Mouse (Mus musculus): ENCODE measurements around the gene Abt1. TPM values are rescaled to one million over a fixed set of nuclear protein-coding genes. Genes with fewer than 3 reads are reported as not detected.

Abt1 gene
- polyA plus RNA-seq, 1 experiment from 2014 or later: 14.7 TPM

- DNase-seq (ENCODE audit: low spot score): peak; percentile 49
- no peaks in the 10 kb centered on the region for H3K9me3 ChIP-seq (replicated peaks)
- 2% methylated on average over 12 of the region's 12 CpGs for WGBS
- H3K36me3 ChIP-seq: no peaks in the 10 kb centered on the region
- no peaks in the 10 kb centered on the region for H3K27me3 ChIP-seq (ENCODE audit: low read depth, poor library complexity, severe bottlenecking)
- H3K27ac ChIP-seq (replicated peaks): peak overlapping the region; percentile 73
- H3K4me1 ChIP-seq: peaks cover 33% of the 10 kb centered on the region
- peak overlapping the region; percentile 66 for H3K4me3 ChIP-seq
Observed at GRCm38 (mm10) chr13:23435676-23436075, 12.0 kb upstream of the Abt1 start.

GRCm38 (mm10) chr13:23435241-23435640 is 11.6 kb upstream of the Abt1 start:
- H3K36me3 ChIP-seq: no peaks in the 10 kb centered on the region
- H3K27ac ChIP-seq (replicated peaks): no peak overlapping the region
- peaks cover 33% of the 10 kb centered on the region for H3K4me1 ChIP-seq
- no peaks in the 10 kb centered on the region for H3K27me3 ChIP-seq (ENCODE audit: low read depth, poor library complexity, severe bottlenecking)
- 14% methylated on average over 4 of the region's 4 CpGs for WGBS
- no peaks in the 10 kb centered on the region for H3K9me3 ChIP-seq (replicated peaks)
- DNase-seq (ENCODE audit: low spot score): no peak
- H3K4me3 ChIP-seq: peak overlapping the region; percentile 66

- DNase-seq (ENCODE audit: low spot score): no peak
- H3K9me3 ChIP-seq (replicated peaks): no peaks in the 10 kb centered on the region
- no peaks in the 10 kb centered on the region for H3K36me3 ChIP-seq
- peaks cover 41% of the 10 kb centered on the region for H3K4me1 ChIP-seq
- no peaks in the 10 kb centered on the region for H3K27me3 ChIP-seq (ENCODE audit: low read depth, poor library complexity, severe bottlenecking)
- H3K4me3 ChIP-seq: peak overlapping the region; percentile 66
- WGBS: 7% methylated on average over 7 of the region's 7 CpGs
- no peak overlapping the region for H3K27ac ChIP-seq (replicated peaks)
Observed at GRCm38 (mm10) chr13:23434426-23434825, 10.8 kb upstream of the Abt1 start.

GRCm38 (mm10) chr13:23433801-23434200 is 10.1 kb upstream of the Abt1 start:
- peaks cover 43% of the 10 kb centered on the region for H3K4me1 ChIP-seq
- H3K27ac ChIP-seq (replicated peaks): no peak overlapping the region
- no peak for DNase-seq (ENCODE audit: low spot score)
- 54% methylated on average over 5 of the region's 5 CpGs for WGBS
- no peaks in the 10 kb centered on the region for H3K36me3 ChIP-seq
- peak overlapping the region; percentile 66 for H3K4me3 ChIP-seq
- H3K9me3 ChIP-seq (replicated peaks): no peaks in the 10 kb centered on the region
- H3K27me3 ChIP-seq (ENCODE audit: low read depth, poor library complexity, severe bottlenecking): no peaks in the 10 kb centered on the region

- no peak for DNase-seq (ENCODE audit: low spot score)
- WGBS: 15% methylated on average over 5 of the region's 5 CpGs
Observed at GRCm38 (mm10) chr13:23433206-23433605, 9.5 kb upstream of the Abt1 start.

GRCm38 (mm10) chr13:23432562-23433201 is 9.0 kb upstream of the Abt1 start:
- Histone ChIP-seq H3K4me1 (peaks cover 43% of the 10 kb centered on the region), H3K27ac (replicated peaks) (peak overlapping the region; percentile 93), H3K4me3 (peak overlapping the region; percentile 66), H3K27me3 (ENCODE audit: low read depth, poor library complexity, severe bottlenecking) (no peaks in the 10 kb centered on the region), H3K9me3 (replicated peaks) (no peaks in the 10 kb centered on the region), H3K36me3 (no peaks in the 10 kb centered on the region)
- peak; percentile 96 for DNase-seq (ENCODE audit: low spot score)
- under 1% methylated on average over 28 of the region's 28 CpGs for WGBS

More at GRCm38 (mm10) chr13:23433206-23433605, 9.5 kb upstream of the Abt1 start:
- H3K27me3 ChIP-seq (ENCODE audit: low read depth, poor library complexity, severe bottlenecking): no peaks in the 10 kb centered on the region
- H3K4me1 ChIP-seq: peaks cover 43% of the 10 kb centered on the region
- H3K4me3 ChIP-seq: peak overlapping the region; percentile 66
- H3K9me3 ChIP-seq (replicated peaks): no peaks in the 10 kb centered on the region
- H3K36me3 ChIP-seq: no peaks in the 10 kb centered on the region
- 0 out of 2 replicates have a peak overlapping the region, but pooled peaks have one; percentile 20 for H3K27ac ChIP-seq (replicated peaks)

GRCm38 (mm10) chr13:23431351-23431771 is 7.7 kb upstream of the Abt1 start:
- Histone ChIP-seq H3K9me3 (replicated peaks) (no peaks in the 10 kb centered on the region), H3K27ac (replicated peaks) (peak overlapping the region; percentile 93), H3K27me3 (ENCODE audit: low read depth, poor library complexity, severe bottlenecking) (no peaks in the 10 kb centered on the region), H3K4me3 (peak overlapping the region; percentile 66), H3K36me3 (no peaks in the 10 kb centered on the region), H3K4me1 (peaks cover 43% of the 10 kb centered on the region)
- WGBS: under 1% methylated on average over 15 of the region's 15 CpGs
- DNase-seq (ENCODE audit: low spot score): peak; percentile 84

GRCm38 (mm10) chr13:23430734-23431133 is 7.1 kb upstream of the Abt1 start:
- Histone ChIP-seq H3K27ac (replicated peaks) (peak overlapping the region; percentile 93), H3K4me1 (peaks cover 45% of the 10 kb centered on the region)
- under 1% methylated on average over 17 of the region's 17 CpGs for WGBS

GRCm38 (mm10) chr13:23429771-23430380 is 6.2 kb upstream of the Abt1 start:
- peaks cover 40% of the 10 kb centered on the region for H3K4me1 ChIP-seq
- H3K27ac ChIP-seq (replicated peaks): peak overlapping the region; percentile 93
- peak overlapping the region; percentile 66 for H3K4me3 ChIP-seq
- H3K36me3 ChIP-seq: no peaks in the 10 kb centered on the region
- 45% methylated on average over 10 of the region's 10 CpGs for WGBS
- H3K9me3 ChIP-seq (replicated peaks): no peaks in the 10 kb centered on the region
- no peaks in the 10 kb centered on the region for H3K27me3 ChIP-seq (ENCODE audit: low read depth, poor library complexity, severe bottlenecking)
- DNase-seq (ENCODE audit: low spot score): no peak

More at GRCm38 (mm10) chr13:23430734-23431133, 7.1 kb upstream of the Abt1 start:
- Histone ChIP-seq H3K36me3 (no peaks in the 10 kb centered on the region), H3K9me3 (replicated peaks) (no peaks in the 10 kb centered on the region), H3K27me3 (ENCODE audit: low read depth, poor library complexity, severe bottlenecking) (no peaks in the 10 kb centered on the region), H3K4me3 (peak overlapping the region; percentile 66)
- peak; percentile 80 for DNase-seq (ENCODE audit: low spot score)

- Histone ChIP-seq H3K36me3 (no peaks in the 10 kb centered on the region), H3K4me3 (0 out of 2 replicates have a peak overlapping the region, but pooled peaks have one; percentile 7), H3K27ac (replicated peaks) (no peak overlapping the region), H3K27me3 (ENCODE audit: low read depth, poor library complexity, severe bottlenecking) (no peaks in the 10 kb centered on the region), H3K9me3 (replicated peaks) (no peaks in the 10 kb centered on the region), H3K4me1 (peaks cover 30% of the 10 kb centered on the region)
- 50% methylated on average over 16 of the region's 16 CpGs for WGBS
- DNase-seq (ENCODE audit: low spot score): no peak
Observed at GRCm38 (mm10) chr13:23428166-23428993, 4.7 kb upstream of the Abt1 start.

GRCm38 (mm10) chr13:23427401-23427910 is 3.8 kb upstream of the Abt1 start:
- peaks cover under 1% of the 10 kb centered on the region for H3K36me3 ChIP-seq

GRCm38 (mm10) chr13:23426922-23427321 is 3.3 kb upstream of the Abt1 start:
- no peak overlapping the region for H3K27ac ChIP-seq (replicated peaks)
- peaks cover 6% of the 10 kb centered on the region for H3K36me3 ChIP-seq
- H3K27me3 ChIP-seq (ENCODE audit: low read depth, poor library complexity, severe bottlenecking): no peaks in the 10 kb centered on the region
- DNase-seq (ENCODE audit: low spot score): peak; percentile 57
- H3K4me1 ChIP-seq: peaks cover 38% of the 10 kb centered on the region
- WGBS: 10% methylated on average over 14 of the region's 14 CpGs
- no peak overlapping the region for H3K4me3 ChIP-seq
- no peaks in the 10 kb centered on the region for H3K9me3 ChIP-seq (replicated peaks)

More at GRCm38 (mm10) chr13:23427401-23427910, 3.8 kb upstream of the Abt1 start:
- peaks cover 35% of the 10 kb centered on the region for H3K4me1 ChIP-seq
- WGBS: 70% methylated on average over 10 of the region's 10 CpGs
- no peak overlapping the region for H3K27ac ChIP-seq (replicated peaks)
- H3K4me3 ChIP-seq: no peak overlapping the region
- DNase-seq (ENCODE audit: low spot score): no peak
- H3K9me3 ChIP-seq (replicated peaks): no peaks in the 10 kb centered on the region
- H3K27me3 ChIP-seq (ENCODE audit: low read depth, poor library complexity, severe bottlenecking): no peaks in the 10 kb centered on the region

Measured in midbrain, embryonic 10.5 days (tissue).